Mouse (Mus musculus) megakaryocyte-erythroid progenitor cell, adult 5-6 weeks (primary cell): ENCODE measurements around the gene Atp7b. TPM values are rescaled to one million over a fixed set of nuclear protein-coding genes. Genes with fewer than 3 reads are reported as not detected.

ENCODE experiments used
- ATAC-seq: replicated peaks from 2 replicates; pipeline ENCODE4 v1.8.0; 2016; ENCODE audit warnings: mild to moderate bottlenecking, inconsistent platforms; ENCODE audit not compliant: severe bottlenecking, poor library complexity, low FRiP score, low TSS enrichment
- total RNA-seq, 2 experiments: library from RNA; stranded (forward) in 1 of 2; stranded (reverse) in 1 of 2; fragments of 200-1000, 215-1000 nt in 1 of 2; fragments of >200 nt in 1 of 2; fragmentation: Nextera tagmentation in 1 of 2; gene quantifications; 2 replicates each; pipeline ENCODE4 v1.2.3; 2014 to 2017

Atp7b gene
- total RNA-seq, 2 experiments from 2014 or later = 29.1 to 51.5 TPM

DNA sequence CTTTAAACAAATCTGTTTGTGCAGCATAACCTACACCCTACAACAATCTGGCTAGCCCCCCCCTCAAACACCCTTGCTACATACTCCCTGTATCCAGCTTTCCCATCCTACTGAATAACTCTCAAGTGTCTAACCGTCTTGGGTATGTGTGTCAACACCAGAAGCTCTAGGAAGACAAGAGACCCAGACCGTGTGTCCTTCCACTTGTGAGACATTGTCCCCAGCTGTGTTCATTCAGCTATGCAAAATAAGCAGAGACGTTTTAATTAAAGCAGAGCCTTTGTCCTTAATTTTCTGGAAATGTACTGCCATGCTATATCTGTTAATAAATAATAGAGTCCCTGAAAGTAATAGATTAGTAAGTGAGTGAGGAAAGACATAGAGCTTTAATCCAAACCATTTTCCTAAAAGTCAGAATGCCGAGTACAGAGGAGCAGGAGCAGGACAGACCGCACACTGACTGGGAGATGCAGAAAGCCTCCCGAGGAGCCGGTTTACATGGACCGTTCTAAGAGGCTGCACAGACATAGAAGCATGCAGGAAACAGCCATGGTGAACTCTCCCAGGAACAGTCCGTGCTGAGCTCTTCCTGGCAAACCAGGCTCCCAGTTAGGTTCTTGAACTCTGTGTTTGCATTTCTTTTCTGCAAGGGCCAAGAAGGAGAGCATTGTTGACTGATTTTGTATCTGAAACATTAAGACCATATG is 112.6 kb downstream of the Atp7b start:
- no peak for ATAC-seq

DNA sequence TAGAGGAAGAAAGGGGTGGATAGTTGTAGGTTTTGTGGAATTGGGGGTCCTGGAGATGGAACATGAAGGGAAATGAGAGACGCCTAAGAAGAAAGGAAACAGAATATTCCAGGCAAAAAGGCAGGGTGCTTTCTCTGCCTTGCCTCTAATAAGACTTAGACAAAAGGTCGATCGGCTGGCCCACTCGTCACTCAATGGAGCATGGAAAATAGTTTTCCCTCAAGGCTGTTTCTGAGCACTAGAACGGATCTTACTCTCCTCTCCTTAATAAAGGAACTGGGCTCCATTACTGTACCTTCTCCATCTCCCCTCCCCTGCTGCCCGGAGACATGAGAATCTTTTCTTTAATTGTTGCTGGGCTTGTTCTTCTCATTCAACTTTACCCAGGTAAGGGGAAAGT is 113.6 kb downstream of the Atp7b start, which contains the start of gene Defb13:
Gene Defb13 (plus strand): TSS at position 301 of the 400 bp plus-strand sequence.
- no peak for ATAC-seq

Other genes starting within 250 kb of the Atp7b start
- not detected in 2 replicates for gene Defb50, start 236.8 kb downstream of the Atp7b start, total RNA-seq (2014; fragmentation: Nextera tagmentation)
- gene Defb50, start 236.8 kb downstream of the Atp7b start, total RNA-seq (2017) = not detected in 2 replicates
- gene Defb2, start 220.4 kb downstream of the Atp7b start, total RNA-seq (2014; fragmentation: Nextera tagmentation) = not detected in 2 replicates
- not detected in 2 replicates for gene Defb2, start 220.4 kb downstream of the Atp7b start, total RNA-seq (2017)
- not detected in 2 replicates for gene Defb10, start 201.4 kb downstream of the Atp7b start, total RNA-seq (2014; fragmentation: Nextera tagmentation)
- gene Defb10, start 201.4 kb downstream of the Atp7b start, total RNA-seq (2017) = not detected in 2 replicates
- not detected in 2 replicates for gene Defb9, start 174.9 kb downstream of the Atp7b start, total RNA-seq (2014; fragmentation: Nextera tagmentation)
- gene Defb9, start 174.9 kb downstream of the Atp7b start, total RNA-seq (2017) = not detected in 2 replicates
- gene Defb11, start 153.9 kb downstream of the Atp7b start, total RNA-seq (2014; fragmentation: Nextera tagmentation) = not detected in 2 replicates
- gene Defb11, start 153.9 kb downstream of the Atp7b start, total RNA-seq (2017) = not detected in 2 replicates
- not detected in 2 replicates for gene Defb15, start 127.6 kb downstream of the Atp7b start, total RNA-seq (2014; fragmentation: Nextera tagmentation)
- not detected in 2 replicates for gene Defb15, start 127.6 kb downstream of the Atp7b start, total RNA-seq (2017)
- gene Defb35, start 122.0 kb downstream of the Atp7b start, total RNA-seq (2014; fragmentation: Nextera tagmentation) = not detected in 2 replicates
- not detected in 2 replicates for gene Defb35, start 122.0 kb downstream of the Atp7b start, total RNA-seq (2017)
- gene Defb13, start 113.5 kb downstream of the Atp7b start, total RNA-seq (2014; fragmentation: Nextera tagmentation) = not detected in 2 replicates
- gene Defb13, start 113.5 kb downstream of the Atp7b start, total RNA-seq (2017) = not detected in 2 replicates
- gene Fam90a1a, start 101.6 kb downstream of the Atp7b start, total RNA-seq (2014; fragmentation: Nextera tagmentation) = not detected in 2 replicates
- gene Fam90a1a, start 101.6 kb downstream of the Atp7b start, total RNA-seq (2017) = not detected in 2 replicates
- gene Ccdc70, start 90.5 kb downstream of the Atp7b start, total RNA-seq (2014; fragmentation: Nextera tagmentation) = not detected in 2 replicates
- not detected in 2 replicates for gene Ccdc70, start 90.5 kb downstream of the Atp7b start, total RNA-seq (2017)
- gene Alg11, start 416 bp upstream of the Atp7b start, total RNA-seq (2014; fragmentation: Nextera tagmentation) = 15.7 and 19.1 TPM in 2 replicates
- 19.9 and 22.9 TPM in 2 replicates for gene Alg11, start 416 bp upstream of the Atp7b start, total RNA-seq (2017)
- gene Nek5, start 64.7 kb upstream of the Atp7b start, total RNA-seq (2014; fragmentation: Nextera tagmentation) = not detected in 2 replicates
- gene Nek5, start 64.7 kb upstream of the Atp7b start, total RNA-seq (2017) = not detected in 2 replicates
- 0.25 and 1.9 TPM in 2 replicates for gene Nek3, start 106.1 kb upstream of the Atp7b start, total RNA-seq (2014; fragmentation: Nextera tagmentation)
- 2.0 and 5.9 TPM in 2 replicates for gene Nek3, start 106.1 kb upstream of the Atp7b start, total RNA-seq (2017)
- gene Ckap2, start 125.5 kb upstream of the Atp7b start, total RNA-seq (2014; fragmentation: Nextera tagmentation) = 31.5 and 49.4 TPM in 2 replicates
- 48.3 and 50.1 TPM in 2 replicates for gene Ckap2, start 125.5 kb upstream of the Atp7b start, total RNA-seq (2017)
- 30.9 and 31.8 TPM in 2 replicates for gene Vps36, start 132.5 kb upstream of the Atp7b start, total RNA-seq (2014; fragmentation: Nextera tagmentation)
- 30.4 and 38.4 TPM in 2 replicates for gene Vps36, start 132.5 kb upstream of the Atp7b start, total RNA-seq (2017)
- gene Thsd1, start 167.0 kb upstream of the Atp7b start, total RNA-seq (2014; fragmentation: Nextera tagmentation) = 0.52 TPM in 1 of 2 replicates, not detected in the other
- gene Thsd1, start 167.0 kb upstream of the Atp7b start, total RNA-seq (2017) = 0.80 and 1.2 TPM in 2 replicates
- gene Tpte, start 223.1 kb upstream of the Atp7b start, total RNA-seq (2014; fragmentation: Nextera tagmentation) = not detected in 2 replicates
- gene Tpte, start 223.1 kb upstream of the Atp7b start, total RNA-seq (2017) = not detected in 2 replicates